Mouse (Mus musculus) ovary, postnatal 14 days (tissue): ENCODE data around the gene Lman1l.

Source experiments
- DNase-seq: peaks from one replicate; pipeline ENCODE4 v3.0.0; 2022; ENCODE audit warnings: low spot score

Lman1l gene

DNA sequence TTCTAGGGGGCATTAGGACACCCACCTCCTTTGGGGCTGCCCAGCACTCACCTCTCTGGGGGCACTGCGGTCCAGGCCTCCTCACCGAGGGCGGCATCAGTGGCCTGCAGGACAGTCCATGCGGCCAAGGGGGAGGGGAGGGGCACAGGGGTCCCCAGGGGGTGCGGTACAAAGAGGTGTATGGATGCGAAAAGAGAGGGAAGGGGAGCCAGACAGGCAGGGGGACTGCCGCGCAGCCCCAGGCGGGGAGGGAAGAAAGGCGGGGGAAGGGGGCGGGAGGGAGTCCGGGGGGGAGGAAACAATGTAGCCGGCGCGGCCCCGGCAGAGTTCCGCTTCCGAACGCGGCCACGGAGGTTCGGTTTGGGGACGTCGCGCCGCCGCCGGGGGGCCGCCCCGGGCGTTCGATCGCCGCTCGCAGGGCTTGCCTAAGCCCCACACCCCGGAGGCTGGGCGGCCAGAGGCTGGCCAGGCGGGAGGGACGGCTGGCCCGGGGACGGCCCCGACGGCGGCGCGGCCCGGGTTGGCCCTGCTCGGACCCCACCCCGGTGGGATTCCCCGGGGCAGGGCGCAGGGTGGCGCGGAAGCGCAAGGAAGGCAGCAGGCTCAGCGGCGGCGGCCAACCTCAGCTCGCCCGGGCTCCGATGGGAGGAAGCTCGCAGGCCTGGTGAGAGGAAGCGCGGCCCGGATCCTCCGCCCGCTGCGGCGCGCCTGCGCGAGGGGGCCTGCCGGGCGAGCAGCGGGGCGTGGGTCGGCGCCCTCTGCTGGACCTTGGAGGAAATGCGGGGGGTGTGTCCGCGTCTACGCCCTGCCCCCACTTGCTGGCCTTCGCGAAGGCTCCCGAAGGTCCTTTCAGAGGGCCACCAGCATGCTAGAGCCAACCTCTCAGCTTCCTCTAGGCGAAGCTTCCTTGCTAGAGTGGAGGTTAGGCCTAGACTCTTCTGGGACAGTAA is 24.6 kb upstream of the Lman1l start:
- peak; percentile 97 for DNase-seq

DNA sequence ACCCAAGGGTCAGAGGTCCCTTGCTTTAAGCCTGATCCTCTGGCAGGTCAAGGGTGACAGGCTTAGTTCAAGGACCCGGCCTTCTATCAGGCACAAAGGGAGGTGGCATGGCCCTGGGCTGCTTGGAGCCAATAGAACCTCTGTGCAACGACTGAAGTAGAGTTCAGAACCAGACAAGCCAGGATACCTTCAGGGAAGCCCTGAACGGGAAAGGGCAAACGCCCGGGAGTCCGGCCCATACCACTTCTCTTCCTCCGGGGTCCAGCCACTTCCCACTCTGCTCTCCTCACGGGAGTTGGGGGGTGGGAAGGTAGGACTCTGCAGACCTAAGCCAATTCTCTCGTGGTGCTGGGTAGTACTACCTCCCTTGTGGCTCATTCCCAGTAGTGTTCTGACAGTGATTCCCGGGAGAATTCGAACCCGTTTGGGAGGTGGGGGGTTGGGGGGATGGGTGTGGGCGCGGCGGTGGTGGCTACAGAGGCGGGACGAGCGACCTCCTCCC is 23.9 kb upstream of the Lman1l start:
- DNase-seq, result no peak

- DNase-seq, result no peak
These were observed 23.2 kb upstream of the Lman1l start for GRCm38 (mm10) chr9:57643856-57644180.

GRCm38 (mm10) chr9:57643169-57643855 is 22.7 kb upstream of the Lman1l start:
- DNase-seq, result no peak

DNA sequence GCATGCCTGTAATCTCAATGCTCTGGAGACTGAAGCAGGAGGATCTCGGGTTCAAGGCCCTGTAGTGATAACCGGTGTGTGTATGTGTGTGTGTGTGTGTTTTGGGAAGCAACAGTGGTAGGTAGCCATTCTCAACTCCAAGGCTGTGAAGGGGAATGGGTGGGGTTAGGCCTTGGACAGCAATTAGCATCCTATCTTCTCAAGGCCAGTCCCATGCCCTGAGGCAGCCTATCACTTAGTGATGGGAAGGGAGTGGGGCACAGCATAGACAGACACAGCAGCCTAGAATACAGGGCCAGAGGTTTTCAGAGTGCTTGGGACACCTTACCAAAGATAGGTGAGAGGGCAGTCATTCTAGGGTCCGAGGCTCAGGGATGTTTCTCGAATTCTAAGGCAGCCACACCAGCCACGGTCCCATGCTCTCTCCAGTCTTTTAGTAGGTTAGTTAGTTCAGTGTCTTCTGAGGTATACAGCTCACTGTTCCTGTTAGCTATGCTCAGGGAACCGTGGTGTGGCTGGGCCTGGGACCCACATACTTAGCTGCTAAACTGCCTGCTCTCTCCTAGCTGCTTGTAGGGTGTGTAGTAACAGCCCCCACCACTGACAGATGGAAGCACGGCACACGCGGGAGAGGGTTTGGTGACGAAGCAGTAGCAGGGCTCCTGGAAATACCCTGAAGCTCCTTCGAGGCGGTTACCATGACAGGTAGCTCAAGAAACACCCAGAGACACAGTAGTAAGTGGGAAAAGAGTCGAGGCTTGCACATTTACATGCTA is 21.4 kb upstream of the Lman1l start:
- no peak for DNase-seq

GRCm38 (mm10) chr9:57641022-57641421 is 20.4 kb upstream of the Lman1l start:
- DNase-seq, result no peak

- DNase-seq, result no peak
These were observed 19.8 kb upstream of the Lman1l start for GRCm38 (mm10) chr9:57640384-57640783.

DNA sequence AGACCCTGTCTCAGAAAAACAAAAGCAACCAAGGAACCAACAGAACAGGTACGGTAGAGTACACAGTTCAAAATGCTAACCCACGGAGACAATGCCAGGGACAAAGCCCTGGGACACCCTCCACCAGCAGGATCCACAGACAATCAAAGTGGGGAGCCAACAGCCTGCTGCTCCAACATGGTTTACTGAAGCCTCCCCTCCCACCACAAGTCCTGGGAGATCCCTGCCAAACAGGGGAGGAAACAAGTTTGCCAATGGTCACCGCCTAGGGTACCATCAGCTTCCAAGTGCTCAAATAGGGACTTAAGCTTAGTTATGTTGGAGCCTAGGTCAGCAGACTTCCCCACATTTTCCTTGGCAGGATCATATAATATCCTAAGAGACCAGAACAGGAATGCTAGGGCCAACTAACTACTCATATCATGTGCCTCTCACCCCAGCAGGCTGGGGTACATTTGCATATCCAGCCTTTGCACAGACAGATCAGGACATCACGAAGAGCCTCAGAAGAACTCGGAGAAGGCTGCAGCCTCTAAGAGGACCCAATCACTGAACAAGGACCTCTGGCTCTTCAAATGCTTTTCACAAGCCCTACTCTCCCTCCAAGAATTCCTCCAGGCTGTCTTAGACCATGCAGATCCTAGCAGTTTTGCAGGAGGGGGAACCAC is 19.2 kb upstream of the Lman1l start:
- no peak for DNase-seq

- no peak for DNase-seq
These were observed 18.3 kb upstream of the Lman1l start for GRCm38 (mm10) chr9:57638651-57639459.

DNA sequence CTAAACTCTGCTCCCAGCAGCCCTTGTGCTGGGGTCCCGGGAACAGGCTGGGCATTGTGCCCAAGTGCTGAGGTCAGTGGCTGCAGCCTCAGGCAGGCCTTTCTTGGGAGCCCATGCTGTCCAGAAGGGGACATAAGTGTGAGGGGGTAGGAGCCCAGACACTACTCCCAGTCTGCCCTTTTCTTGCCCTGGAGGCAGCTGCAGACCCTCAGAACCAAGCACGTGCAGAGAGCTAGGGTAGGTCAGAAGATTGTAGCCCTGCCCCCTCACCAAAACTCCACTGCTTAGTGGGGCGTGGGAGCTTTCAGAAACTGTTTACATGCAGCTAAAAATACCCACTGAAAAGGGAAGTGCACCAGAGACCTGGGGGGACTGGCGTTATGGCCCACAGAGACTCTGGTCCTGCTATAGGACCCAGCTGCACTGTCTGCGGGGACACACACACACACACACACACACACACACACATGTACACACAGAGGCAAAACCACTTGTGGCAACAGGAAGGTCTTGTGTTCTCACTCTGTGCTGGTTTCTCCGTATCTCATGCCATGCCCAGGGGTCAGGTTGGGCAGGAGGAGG is 17.3 kb upstream of the Lman1l start:
- peak; percentile 38 for DNase-seq

DNA sequence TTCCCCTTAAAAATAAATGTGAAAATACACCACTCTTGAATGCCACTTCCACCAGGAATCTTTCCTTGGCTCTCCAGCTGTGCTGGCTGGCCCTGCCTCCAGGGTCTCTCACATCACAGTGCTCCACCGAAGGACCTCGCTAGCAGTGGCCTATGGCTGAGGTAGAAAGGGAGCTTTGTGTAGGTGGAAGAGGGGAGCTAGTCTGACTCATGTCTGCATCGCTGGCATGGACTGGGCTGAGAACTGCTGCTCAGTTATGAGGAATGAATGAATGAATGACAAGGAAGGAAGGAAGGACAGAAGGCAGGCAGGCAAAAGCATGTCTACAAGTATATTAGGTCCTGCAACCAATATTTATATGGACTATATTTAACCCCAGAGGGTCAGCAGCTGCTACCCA is 16.7 kb upstream of the Lman1l start:
- no peak for DNase-seq

DNA sequence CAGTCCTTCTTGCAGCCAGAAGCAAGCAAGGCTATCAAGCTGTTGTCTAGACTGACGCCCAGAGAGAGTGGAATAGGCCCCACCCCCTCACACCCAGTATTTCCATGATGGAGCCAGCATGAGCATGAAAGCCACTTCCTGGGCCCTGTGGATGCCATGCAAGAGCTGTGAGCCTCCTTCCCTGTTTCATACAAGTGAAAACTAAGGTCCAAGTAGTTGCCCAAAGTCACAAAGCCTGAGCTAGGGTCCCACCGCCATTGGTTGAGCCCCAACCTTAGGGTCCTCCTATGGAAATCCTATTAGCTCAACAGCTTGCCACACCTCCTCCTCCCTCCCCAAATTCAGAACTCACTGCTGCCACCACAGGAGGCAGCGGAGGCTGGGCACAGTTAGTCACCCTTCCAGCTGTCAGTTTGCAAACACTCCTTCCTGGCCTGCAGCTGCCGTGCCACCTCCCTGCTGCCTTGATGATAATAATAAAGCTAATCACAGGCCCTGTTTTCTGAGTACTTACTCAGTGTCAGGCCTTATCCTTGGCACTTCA is 13.0 kb upstream of the Lman1l start:
- DNase-seq, result no peak

- peak; percentile 86 for DNase-seq
These were observed 8.7 kb upstream of the Lman1l start for GRCm38 (mm10) chr9:57629118-57629874.

DNA sequence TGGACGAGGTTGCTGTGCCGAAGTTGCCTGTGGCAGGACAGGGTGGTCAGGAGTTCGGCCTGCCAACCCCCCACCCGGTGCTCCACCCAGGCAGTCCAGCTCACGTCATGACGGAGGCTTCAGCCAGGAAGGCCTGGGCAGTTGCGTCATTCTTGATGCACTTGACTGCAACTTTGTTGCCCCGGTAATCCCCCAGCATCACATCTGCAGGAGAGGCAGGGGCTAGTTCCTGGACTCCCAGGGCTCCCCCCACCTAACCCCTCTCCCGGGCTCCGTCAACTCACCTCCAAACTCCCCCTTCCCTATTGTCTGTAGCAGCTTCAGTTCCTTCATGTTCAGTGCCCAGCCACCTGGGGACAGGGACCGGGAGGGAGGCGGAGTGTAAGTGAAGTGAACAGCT is 8.1 kb upstream of the Lman1l start:
- DNase-seq, result no peak

- no peak for DNase-seq
These were observed 7.3 kb upstream of the Lman1l start for GRCm38 (mm10) chr9:57627892-57628291.

DNA sequence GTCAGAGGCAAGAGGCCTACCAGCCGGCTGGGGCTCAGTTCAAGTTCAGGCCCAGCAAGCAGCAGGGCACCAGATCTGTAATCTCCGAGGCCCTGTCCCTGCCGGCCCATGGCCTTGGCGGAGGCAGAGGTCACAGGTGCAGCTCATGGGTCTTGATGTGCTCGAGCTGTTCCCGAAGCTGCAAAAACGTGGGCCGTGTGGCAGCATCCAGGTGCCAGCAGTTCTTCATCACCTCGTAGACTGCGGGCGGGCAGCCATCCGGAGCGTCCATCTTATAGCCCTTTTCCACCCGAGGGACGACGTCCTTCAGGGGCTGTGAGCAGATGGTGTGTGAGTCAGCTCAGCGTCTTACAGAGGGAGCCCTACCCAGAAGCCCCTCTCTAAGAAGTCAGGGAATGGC is 6.6 kb upstream of the Lman1l start:
- DNase-seq, result no peak

DNA sequence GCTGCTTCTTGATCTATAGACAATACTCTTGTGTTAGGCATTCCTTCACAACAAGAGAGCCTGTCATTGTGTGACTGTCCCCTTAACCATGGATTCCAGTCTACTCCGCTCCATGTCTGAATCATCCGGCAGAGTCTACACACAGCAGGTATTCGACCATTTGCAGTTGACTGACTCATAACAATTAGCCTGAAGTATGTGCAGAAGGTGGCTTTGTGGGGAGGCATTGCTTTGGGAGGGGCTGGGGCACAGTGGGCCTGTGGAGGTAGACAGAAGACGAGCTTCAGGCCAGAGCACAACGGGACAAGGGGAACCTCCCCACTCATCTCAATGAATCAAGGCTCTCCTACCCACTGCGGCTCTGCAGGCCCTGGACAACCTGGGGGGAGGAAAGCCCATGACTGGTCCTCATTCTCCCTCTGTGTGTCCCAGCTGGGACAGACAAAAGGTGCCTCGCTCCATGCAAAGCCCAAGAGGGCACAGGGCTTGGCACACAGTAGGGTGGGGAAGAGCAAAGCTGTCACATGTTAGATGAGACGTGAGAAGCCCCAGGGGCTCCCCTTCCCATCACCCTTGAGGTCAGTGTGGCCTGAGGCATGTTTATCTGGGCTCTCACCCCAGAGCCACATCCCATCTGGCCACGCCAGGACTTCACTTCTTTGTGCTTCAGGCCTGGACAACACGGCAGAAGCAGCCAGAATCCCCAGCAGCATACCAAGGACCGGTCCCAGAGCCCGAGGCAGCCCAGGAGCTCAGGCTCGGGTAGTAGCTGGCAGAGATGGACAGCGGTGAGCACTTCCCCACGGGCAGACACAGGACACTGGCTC is 5.3 kb upstream of the Lman1l start:
- no peak for DNase-seq

GRCm38 (mm10) chr9:57624295-57624694 is 3.7 kb upstream of the Lman1l start:
- no peak for DNase-seq

DNA sequence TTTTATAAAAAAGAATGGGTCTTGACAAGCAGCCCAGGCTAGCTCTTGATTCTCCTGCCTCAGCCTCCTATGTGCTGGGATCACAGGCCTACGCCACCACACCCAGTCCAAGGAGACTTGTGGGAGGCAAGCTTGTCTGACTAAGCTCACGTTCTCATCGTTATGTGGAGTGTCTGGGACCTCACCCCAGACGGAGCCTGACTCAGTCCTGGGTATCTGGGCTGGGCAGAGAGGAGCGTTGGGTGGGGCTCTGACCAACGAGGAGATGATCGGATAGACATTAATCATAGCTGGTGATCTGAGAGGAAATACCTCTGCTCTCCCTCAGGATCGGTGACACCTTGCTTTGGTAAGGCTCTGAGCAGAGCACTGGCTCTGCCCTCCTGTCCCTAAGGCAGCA is 1.7 kb downstream of the Lman1l start:
- DNase-seq, result no peak
